Mouse (Mus musculus): ENCODE measurements around the gene Mbl1. TPM values are rescaled to one million over a fixed set of nuclear protein-coding genes. Genes with fewer than 3 reads are reported as not detected.

Gene Mbl1
- polyA plus RNA-seq, 1 experiment from 2014 or later, result not detected

DNA sequence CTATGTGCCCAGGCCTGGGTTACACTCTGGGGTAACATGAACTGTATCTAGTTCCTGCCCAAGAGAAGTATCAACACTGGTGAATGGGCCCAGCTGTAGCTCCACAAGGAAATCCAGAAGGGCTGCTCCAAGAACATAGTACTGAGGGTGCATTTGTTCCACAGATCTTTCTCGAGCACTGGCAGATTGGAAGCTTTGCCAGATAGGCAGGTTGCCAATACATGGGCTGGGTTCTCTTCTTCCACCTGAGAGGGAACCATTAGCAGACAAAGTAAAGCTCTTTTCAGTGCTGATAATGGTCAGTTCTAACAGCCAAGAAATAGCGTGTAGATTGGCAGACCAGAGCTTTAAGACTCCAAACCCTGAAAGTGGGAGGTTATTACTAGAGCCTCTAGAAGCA lies 3.9 kb upstream of the Mbl1 start:
- WGBS, result 83% methylated on average over 2 of the region's 2 CpGs
- H3K27ac ChIP-seq, result no peak overlapping the region
- no peak overlapping the region for H3K9ac ChIP-seq
- H3K4me2 ChIP-seq, result no peak overlapping the region
- no peak overlapping the region for H3K4me3 ChIP-seq (replicated peaks)
- no peaks in the 10 kb centered on the region for H3K27me3 ChIP-seq
- H3K9me3 ChIP-seq, result no peaks in the 10 kb centered on the region
- no peak for ATAC-seq (ENCODE audit: low FRiP score)
- no peaks in the 10 kb centered on the region for H3K4me1 ChIP-seq
- H3K36me3 ChIP-seq (replicated peaks), result no peaks in the 10 kb centered on the region

DNA sequence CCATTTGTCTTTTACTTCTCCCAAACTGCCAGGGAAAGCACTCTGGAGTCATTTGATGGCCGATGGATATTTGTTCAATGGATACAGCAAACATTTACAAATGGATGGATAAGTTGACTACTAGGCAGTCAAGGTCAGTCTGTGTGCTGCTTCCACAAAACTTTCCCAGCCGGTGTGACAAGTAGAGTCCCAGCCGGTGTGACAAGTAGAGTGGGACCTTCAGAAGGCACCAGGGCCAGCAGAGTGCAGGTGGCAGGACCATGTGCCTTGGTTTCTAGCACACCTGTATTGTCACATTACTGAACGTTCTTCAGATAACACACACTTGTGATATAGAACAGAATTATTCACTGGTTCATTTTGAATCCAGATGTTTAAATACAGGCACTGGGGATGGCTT lies 8.8 kb downstream of the Mbl1 start:
- Histone ChIP-seq H3K4me3 (replicated peaks) (no peak overlapping the region), H3K36me3 (replicated peaks) (no peaks in the 10 kb centered on the region), H3K9ac (no peak overlapping the region), H3K9me3 (no peaks in the 10 kb centered on the region), H3K4me2 (no peak overlapping the region), H3K27me3 (no peaks in the 10 kb centered on the region), H3K4me1 (no peaks in the 10 kb centered on the region), H3K27ac (no peak overlapping the region)
- no peak for ATAC-seq (ENCODE audit: low FRiP score)
- 80% methylated on average over 4 of the region's 4 CpGs for WGBS

DNA sequence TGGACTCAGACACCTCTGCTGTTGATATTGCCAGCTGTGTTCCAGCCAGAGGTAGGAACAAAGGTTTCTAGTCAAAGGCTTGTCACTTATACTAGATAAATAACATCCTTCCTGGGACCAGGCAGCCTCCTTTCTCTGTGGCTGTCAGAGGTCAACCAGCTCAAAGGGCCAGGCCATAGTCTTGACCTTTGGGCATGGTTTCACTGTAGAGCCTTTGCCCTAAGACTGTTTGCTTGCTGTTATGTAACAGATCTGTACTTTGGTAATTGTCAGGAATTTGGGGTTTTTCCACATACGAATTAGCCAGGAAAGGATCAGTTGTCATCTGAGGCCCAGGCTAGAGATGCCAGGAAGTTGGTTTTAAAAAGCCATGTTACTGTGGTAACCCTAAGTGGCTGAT lies 9.5 kb downstream of the Mbl1 start:
- no peak overlapping the region for H3K4me2 ChIP-seq
- no peaks in the 10 kb centered on the region for H3K4me1 ChIP-seq
- 60% methylated on average over 1 of the region's 1 CpGs for WGBS
- ATAC-seq (ENCODE audit: low FRiP score), result no peak
- no peaks in the 10 kb centered on the region for H3K27me3 ChIP-seq
- no peak overlapping the region for H3K9ac ChIP-seq
- no peaks in the 10 kb centered on the region for H3K36me3 ChIP-seq (replicated peaks)
- no peaks in the 10 kb centered on the region for H3K9me3 ChIP-seq
- H3K4me3 ChIP-seq (replicated peaks), result no peak overlapping the region
- H3K27ac ChIP-seq, result no peak overlapping the region

DNA sequence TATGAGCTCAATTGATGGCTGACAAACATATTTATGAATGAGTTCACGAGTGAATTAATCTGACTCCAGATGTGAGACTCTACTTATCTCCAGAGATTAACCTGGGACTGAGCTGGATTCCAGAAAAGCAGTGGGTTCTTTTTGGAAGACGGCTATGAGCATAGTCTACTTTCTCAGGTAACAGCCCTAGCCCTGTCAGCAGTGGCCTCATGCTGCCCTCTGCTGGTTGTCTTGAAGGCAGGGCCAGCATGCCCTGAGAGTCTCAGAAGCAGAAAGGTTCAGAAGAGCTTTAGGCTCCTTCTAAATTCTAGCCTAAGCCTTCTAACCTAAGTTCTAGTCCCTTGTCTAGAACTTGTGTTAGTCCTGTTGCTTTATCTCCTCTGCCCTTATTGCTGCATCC lies 11.4 kb downstream of the Mbl1 start:
- Histone ChIP-seq H3K27ac (no peak overlapping the region), H3K9ac (no peak overlapping the region), H3K36me3 (replicated peaks) (no peaks in the 10 kb centered on the region), H3K27me3 (no peaks in the 10 kb centered on the region), H3K9me3 (no peaks in the 10 kb centered on the region), H3K4me3 (replicated peaks) (no peak overlapping the region), H3K4me2 (no peak overlapping the region), H3K4me1 (no peaks in the 10 kb centered on the region)
- ATAC-seq (ENCODE audit: low FRiP score), result no peak; the same call in 1 of the 2 replicates
- 20% methylated on average over 2 of the region's 2 CpGs for WGBS

DNA sequence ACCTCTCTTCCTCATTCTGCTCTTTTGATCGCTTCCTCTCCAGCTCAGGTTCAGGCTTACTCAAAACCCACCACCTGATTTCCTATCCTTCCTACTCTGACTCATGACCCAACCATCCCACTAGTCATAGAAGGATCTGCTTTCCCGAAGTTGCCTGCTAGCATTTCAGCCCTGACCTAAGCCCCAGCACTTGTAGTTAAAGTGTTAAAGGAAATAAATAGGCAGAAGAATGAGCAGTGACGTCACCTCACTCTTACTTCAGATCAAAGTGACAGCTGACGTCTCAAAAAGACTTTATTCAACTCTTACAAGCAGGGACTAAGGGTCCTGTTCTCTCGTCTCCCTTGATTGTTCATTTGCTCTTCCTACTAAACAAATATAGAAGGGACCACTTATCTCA lies 16.0 kb downstream of the Mbl1 start:
- no peak overlapping the region for H3K27ac ChIP-seq
- H3K4me2 ChIP-seq, result no peak overlapping the region
- no peaks in the 10 kb centered on the region for H3K4me1 ChIP-seq
- no peak overlapping the region for H3K9ac ChIP-seq
- no peak overlapping the region for H3K4me3 ChIP-seq (replicated peaks)
- H3K36me3 ChIP-seq (replicated peaks), result no peaks in the 10 kb centered on the region
- no peaks in the 10 kb centered on the region for H3K27me3 ChIP-seq
- WGBS, result 47% methylated on average over 5 of the region's 5 CpGs
- ATAC-seq (ENCODE audit: low FRiP score), result no peak
- no peaks in the 10 kb centered on the region for H3K9me3 ChIP-seq

DNA sequence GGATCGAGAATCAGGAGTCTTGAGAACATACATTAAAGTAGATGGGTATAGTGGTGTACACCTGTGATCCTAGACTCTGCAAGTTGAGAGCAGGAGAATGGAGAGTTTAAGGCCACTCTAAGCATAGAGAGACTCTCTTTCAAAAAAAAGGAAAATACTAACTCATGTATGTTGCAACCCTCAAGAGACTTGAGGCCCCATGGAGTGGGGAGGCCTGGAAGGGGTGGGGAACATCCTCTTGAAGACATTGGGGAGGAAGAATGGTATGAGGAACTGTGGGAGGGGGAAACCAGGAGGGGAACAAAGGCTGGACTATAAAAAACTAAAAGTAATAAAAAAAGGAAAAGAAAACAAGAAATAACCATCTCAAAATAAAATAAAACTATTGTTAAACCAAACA lies 17.3 kb downstream of the Mbl1 start:
- no peak overlapping the region for H3K27ac ChIP-seq
- no peak overlapping the region for H3K4me2 ChIP-seq
- H3K4me3 ChIP-seq (replicated peaks), result no peak overlapping the region
- WGBS, result 91% methylated on average over 1 of the region's 1 CpGs
- H3K4me1 ChIP-seq, result no peaks in the 10 kb centered on the region
- ATAC-seq (ENCODE audit: low FRiP score), result no peak
- no peak overlapping the region for H3K9ac ChIP-seq
- no peaks in the 10 kb centered on the region for H3K36me3 ChIP-seq (replicated peaks)
- H3K9me3 ChIP-seq, result no peaks in the 10 kb centered on the region
- no peaks in the 10 kb centered on the region for H3K27me3 ChIP-seq

DNA sequence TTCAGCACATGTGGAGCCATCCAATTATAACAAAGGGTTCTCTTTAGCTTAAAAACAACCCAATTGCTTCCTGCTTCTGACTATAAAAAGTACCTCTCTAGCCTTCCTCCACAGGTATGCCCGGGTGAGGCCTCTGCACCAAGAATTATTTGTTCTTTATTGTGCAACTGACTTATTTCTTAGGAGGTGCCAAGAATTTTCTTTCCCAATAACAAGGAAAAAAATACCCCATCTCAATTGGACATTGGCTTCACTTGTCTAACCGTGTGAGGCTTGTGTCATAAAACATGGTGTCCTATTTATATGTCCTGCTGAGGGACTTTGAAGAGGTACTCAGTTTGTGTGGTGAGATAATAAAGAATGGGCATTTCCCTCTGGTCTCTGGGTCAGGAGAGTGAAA lies 19.3 kb downstream of the Mbl1 start:
- Histone ChIP-seq H3K9me3 (no peaks in the 10 kb centered on the region), H3K4me2 (no peak overlapping the region), H3K4me1 (no peaks in the 10 kb centered on the region), H3K27me3 (no peaks in the 10 kb centered on the region), H3K27ac (no peak overlapping the region), H3K9ac (no peak overlapping the region), H3K36me3 (replicated peaks) (no peaks in the 10 kb centered on the region), H3K4me3 (replicated peaks) (no peak overlapping the region)
- no peak for ATAC-seq (ENCODE audit: low FRiP score)
- 89% methylated on average over 2 of the region's 2 CpGs for WGBS

DNA sequence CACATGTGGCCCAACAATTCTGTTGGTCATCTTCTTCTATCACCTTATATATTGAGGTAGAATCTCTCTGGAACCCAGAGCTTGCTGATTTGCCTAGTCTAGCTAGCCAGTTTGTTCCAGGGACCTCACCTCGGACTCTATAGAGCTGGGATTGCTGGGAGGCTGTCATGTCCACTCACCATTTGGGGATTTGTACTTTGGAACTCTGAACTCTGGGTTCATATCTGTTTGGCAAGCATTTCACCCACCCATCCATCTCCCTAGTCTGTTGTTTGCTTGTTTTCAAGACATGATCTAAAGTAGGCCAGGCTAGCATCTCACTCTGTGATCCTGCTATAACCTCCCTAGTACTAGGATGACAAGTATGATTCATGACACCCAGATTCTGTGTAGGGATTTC lies 23.5 kb downstream of the Mbl1 start:
- Histone ChIP-seq H3K4me1 (no peaks in the 10 kb centered on the region), H3K36me3 (replicated peaks) (no peaks in the 10 kb centered on the region), H3K27me3 (no peaks in the 10 kb centered on the region), H3K9ac (no peak overlapping the region), H3K4me3 (replicated peaks) (no peak overlapping the region), H3K4me2 (no peak overlapping the region), H3K27ac (no peak overlapping the region), H3K9me3 (no peaks in the 10 kb centered on the region)
- no peak for ATAC-seq (ENCODE audit: low FRiP score)
- 65% methylated on average over 1 of the region's 1 CpGs for WGBS

DNA sequence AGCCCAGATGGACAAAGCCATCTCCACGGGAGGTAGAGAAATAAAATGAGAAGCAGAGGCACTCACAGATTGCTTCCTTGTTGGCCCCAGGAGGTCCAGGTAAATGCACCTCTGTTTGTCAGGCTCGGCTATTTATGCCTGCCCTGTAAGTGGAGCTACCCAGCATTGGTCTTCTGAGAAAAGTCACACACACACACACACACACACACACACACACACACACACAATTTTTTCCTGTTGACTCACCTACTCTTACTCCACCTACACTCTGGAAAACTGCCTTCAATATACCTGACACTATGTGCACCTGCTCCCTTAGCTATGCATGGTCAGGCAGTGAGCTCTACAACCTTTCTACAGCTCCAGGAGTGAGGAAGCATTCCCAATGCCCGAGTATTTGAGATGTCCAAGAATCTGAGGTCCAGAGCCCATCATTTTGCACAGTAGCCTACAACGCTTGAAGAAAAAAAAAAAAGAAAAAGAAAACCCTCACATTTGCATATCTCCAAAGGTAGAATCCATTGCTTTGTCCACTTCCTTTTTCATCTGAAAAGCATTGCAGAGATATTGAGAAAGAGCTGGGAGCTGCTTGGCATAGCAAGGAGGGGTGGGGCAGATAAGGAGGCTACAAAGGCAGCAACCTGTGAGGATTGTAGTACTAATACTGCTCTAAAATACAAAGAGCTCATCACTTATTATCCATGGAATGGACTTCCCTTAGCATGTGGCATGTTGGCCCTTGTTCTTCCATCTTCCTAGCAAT lies 34.0 kb downstream of the Mbl1 start, which contains the start of gene Sftpd:
TSS of gene Sftpd (minus strand) at position 91 of the 763 bp plus-strand sequence.
- Histone ChIP-seq H3K9me3 (no peaks in the 10 kb centered on the region), H3K4me1 (no peaks in the 10 kb centered on the region), H3K4me2 (no peak within 1 kb of the TSS), H3K4me3 (replicated peaks) (no peak within 1 kb of the TSS), H3K36me3 (replicated peaks) (no peaks in the 10 kb centered on the region), H3K9ac (no peak within 1 kb of the TSS), H3K27me3 (no peaks in the 10 kb centered on the region), H3K27ac (no peak within 1 kb of the TSS)
- WGBS, result 76% methylated on average over 4 of the region's 4 CpGs
- ATAC-seq (ENCODE audit: low FRiP score), result no peak

GRCm38 (mm10) chr14:41189496-41189895 lies 38.2 kb downstream of the Mbl1 start:
- Histone ChIP-seq H3K27ac (no peak overlapping the region), H3K9ac (no peak overlapping the region), H3K4me1 (no peaks in the 10 kb centered on the region), H3K4me2 (no peak overlapping the region), H3K36me3 (replicated peaks) (no peaks in the 10 kb centered on the region), H3K4me3 (replicated peaks) (no peak overlapping the region), H3K9me3 (0 out of 2 replicates have a peak, but pooled peaks cover 7% of the 10 kb centered on the region), H3K27me3 (no peaks in the 10 kb centered on the region)
- WGBS, result 66% methylated on average over 2 of the region's 2 CpGs
- ATAC-seq (ENCODE audit: low FRiP score), result no peak

- Histone ChIP-seq H3K9ac (no peak overlapping the region), H3K36me3 (replicated peaks) (no peaks in the 10 kb centered on the region), H3K4me2 (no peak overlapping the region), H3K4me1 (no peaks in the 10 kb centered on the region), H3K27ac (no peak overlapping the region), H3K4me3 (replicated peaks) (no peak overlapping the region), H3K9me3 (no peaks in the 10 kb centered on the region), H3K27me3 (no peaks in the 10 kb centered on the region)
- WGBS, result 74% methylated on average over 6 of the region's 6 CpGs
- ATAC-seq (ENCODE audit: low FRiP score), result no peak
Observed at GRCm38 (mm10) chr14:41198037-41198730, 46.9 kb downstream of the Mbl1 start.
